Mouse (Mus musculus): Measurements from ENCODE around the gene Irf1.

- TF ChIP-seq CTCF (IDR thresholded peaks at IDR 0.05): peak; percentile 23
- TF ChIP-seq EP300 (IDR thresholded peaks at IDR 0.05): no peak
Measured at GRCm38 (mm10) chr11:53786058-53787031, 16.5 kb downstream of the Irf1 start.
